26 mouse cellular contexts compared by ENCODE assay signal in the genomic region with DNA sequence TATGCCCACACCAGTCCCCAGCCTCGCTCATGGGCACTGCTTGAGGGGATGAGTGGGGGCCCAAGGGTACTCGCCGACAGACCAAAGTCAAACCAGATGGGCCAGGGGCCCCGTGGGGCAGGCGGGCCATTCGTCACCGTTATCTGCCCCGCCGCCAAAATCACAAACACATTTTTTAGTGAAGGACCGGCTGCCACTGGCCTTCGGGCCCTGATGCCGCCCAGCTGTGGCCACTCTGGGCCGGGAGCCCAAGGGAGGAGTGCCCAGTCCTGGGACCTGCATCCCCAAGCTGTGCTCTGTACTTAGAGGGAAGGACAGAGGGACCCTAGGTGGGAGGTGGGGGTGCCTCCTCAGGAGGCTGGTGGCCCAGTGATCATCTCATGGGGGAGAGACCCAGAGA. TPM values are rescaled to one million over a fixed set of nuclear protein-coding genes. Genes with fewer than 3 reads are reported as not detected.
DNase-seq lines count a peak whose midpoint lies in the region; ATAC-seq lines count a peak whose summit lies in the region.
"Had no signal": no experiment of that assay in that cellular context is flagged by ENCODE, and none has a peak within 500 bp of the region (broad histone marks: within the 10 kb centered on the region; RNA-seq: fewer than 3 reads in every experiment).

No protein-coding gene starts in this region.

- no peaks in the 10 kb centered on the region for H3K36me3 ChIP-seq in hindbrain, embryonic 16.5 days (ENCODE audit: control insufficient read depth, insufficient read depth, low read length)
- H3K36me3 ChIP-seq in hindbrain, embryonic 11.5 days (ENCODE audit: control insufficient read depth, insufficient read depth, low read length), result no peaks in the 10 kb centered on the region
- H3K36me3 ChIP-seq in neural tube, embryonic 15.5 days, result no peaks in the 10 kb centered on the region
- H3K36me3 ChIP-seq in neural tube, embryonic 11.5 days (ENCODE audit: control insufficient read depth, insufficient read depth, low read length), result no peaks in the 10 kb centered on the region
- H3K36me3 ChIP-seq: embryonic facial prominence, embryonic 12.5 days; heart, embryonic 13.5 days; midbrain, embryonic 10.5 days had no signal

- H3K9me3 ChIP-seq in hindbrain, embryonic 16.5 days (ENCODE audit: control insufficient read depth, low read length), result no peaks in the 10 kb centered on the region
- H3K9me3 ChIP-seq in hindbrain, embryonic 11.5 days (ENCODE audit: control insufficient read depth, low read length), result no peaks in the 10 kb centered on the region
- H3K9me3 ChIP-seq in neural tube, embryonic 15.5 days (replicated peaks), result no peaks in the 10 kb centered on the region
- H3K9me3 ChIP-seq in neural tube, embryonic 11.5 days (ENCODE audit: control insufficient read depth, low read length), result no peaks in the 10 kb centered on the region
- H3K9me3 ChIP-seq: embryonic facial prominence, embryonic 12.5 days; forebrain, embryonic 13.5 days; heart, embryonic 13.5 days; midbrain, embryonic 10.5 days had no signal

- H3K4me3 ChIP-seq in hindbrain, embryonic 16.5 days (ENCODE audit: low read length), result no peak overlapping the region
- no peak overlapping the region for H3K4me3 ChIP-seq in hindbrain, embryonic 11.5 days (ENCODE audit: low read depth, low read length)
- no peak overlapping the region for H3K4me3 ChIP-seq in neural tube, embryonic 15.5 days (replicated peaks)
- H3K4me3 ChIP-seq in neural tube, embryonic 11.5 days (ENCODE audit: low read depth, low read length), result no peak overlapping the region
- H3K4me3 ChIP-seq: embryonic facial prominence, embryonic 12.5 days; forebrain, embryonic 13.5 days; heart, embryonic 13.5 days; midbrain, embryonic 10.5 days had no signal

- H3K9ac ChIP-seq in hindbrain, embryonic 16.5 days (ENCODE audit: low read depth, low read length), result no peak overlapping the region
- H3K9ac ChIP-seq in hindbrain, embryonic 11.5 days (ENCODE audit: low read depth, low read length), result no peak overlapping the region
- H3K9ac ChIP-seq in neural tube, embryonic 15.5 days (replicated peaks), result no peak overlapping the region
- H3K9ac ChIP-seq in neural tube, embryonic 11.5 days (ENCODE audit: low read length), result no peak overlapping the region
- H3K9ac ChIP-seq: embryonic facial prominence, embryonic 12.5 days; forebrain, embryonic 13.5 days; heart, embryonic 13.5 days had no signal

- peak; percentile 37; the same call in 1 of the 2 replicates for ATAC-seq in hindbrain, embryonic 16.5 days
- ATAC-seq in hindbrain, embryonic 11.5 days (ENCODE audit: low FRiP score), result no peak
- ATAC-seq in neural tube, embryonic 15.5 days (ENCODE audit: low FRiP score), result no peak
- 0 out of 2 replicates have a peak, but pooled peaks have one; percentile 45 for ATAC-seq in neural tube, embryonic 11.5 days (ENCODE audit: insufficient read depth, low FRiP score, low TSS enrichment)
- ATAC-seq: activated CD4-positive, CD25-positive, alpha-beta regulatory T cell, adult 4 months; forebrain, embryonic 13.5 days had no signal

- DNase-seq in hindbrain, embryonic 11.5 days (ENCODE audit: low spot score), result no peak
- DNase-seq in neural tube, embryonic 10.5 days (ENCODE audit: extremely low spot score, low spot score), result peak; percentile 54
- DNase-seq in neural tube, embryonic 11.5 days (ENCODE audit: low spot score), result no peak
- DNase-seq in ovary, postnatal 10 days (ENCODE audit: low spot score), result no peak
- no peak for DNase-seq in gastrocnemius, adult 8-10 months (ENCODE audit: low spot score in 2 of 2)
- DNase-seq: adrenal gland, adult 8-10 months; cerebellum, adult 18-20 months; cerebellum, postnatal 14 days; gastrocnemius, postnatal 10 days; heart, postnatal 14 days; kidney, adult 11 months; layer of hippocampus, adult 9-11 months; retina, postnatal 1 day; right cerebral cortex, postnatal 25 days; spleen, adult 18-20 months; thymus, postnatal 25 days had no signal

- no peaks in the 10 kb centered on the region; the same call in 1 of the 2 replicates for H3K27me3 ChIP-seq in hindbrain, embryonic 16.5 days (replicated peaks; ENCODE audit: control insufficient read depth, insufficient read depth, low read length)
- peaks cover 4% of the 10 kb centered on the region; the same call in 1 of the 2 replicates for H3K27me3 ChIP-seq in hindbrain, embryonic 11.5 days (ENCODE audit: control insufficient read depth, insufficient read depth, low read length)
- H3K27me3 ChIP-seq in neural tube, embryonic 15.5 days (replicated peaks), result peaks cover 17% of the 10 kb centered on the region
- peaks cover 6% of the 10 kb centered on the region; the same call in 1 of the 2 replicates for H3K27me3 ChIP-seq in neural tube, embryonic 11.5 days (ENCODE audit: control insufficient read depth, insufficient read depth, low read length)

- no peak overlapping the region for H3K4me2 ChIP-seq in hindbrain, embryonic 16.5 days (ENCODE audit: low read length)
- no peak overlapping the region for H3K4me2 ChIP-seq in hindbrain, embryonic 11.5 days (replicated peaks; ENCODE audit: low read depth, low read length)
- H3K4me2 ChIP-seq in neural tube, embryonic 15.5 days, result no peak overlapping the region
- H3K4me2 ChIP-seq in neural tube, embryonic 11.5 days (ENCODE audit: low read depth), result no peak overlapping the region
- H3K4me2 ChIP-seq: embryonic facial prominence, embryonic 12.5 days; forebrain, embryonic 13.5 days; heart, embryonic 13.5 days had no signal

- no peak overlapping the region for H3K27ac ChIP-seq in hindbrain, embryonic 16.5 days (ENCODE audit: low read depth, low read length)
- no peak overlapping the region for H3K27ac ChIP-seq in hindbrain, embryonic 11.5 days (ENCODE audit: low read depth, low read length)
- H3K27ac ChIP-seq in neural tube, embryonic 15.5 days (replicated peaks), result no peak overlapping the region
- no peak overlapping the region for H3K27ac ChIP-seq in neural tube, embryonic 11.5 days (ENCODE audit: low read depth, low read length)
- H3K27ac ChIP-seq: embryonic facial prominence, embryonic 12.5 days; forebrain, embryonic 13.5 days; heart, embryonic 13.5 days; kidney, postnatal 0 days had no signal

- WGBS in hindbrain, embryonic 16.5 days, result 54% methylated on average over 13 of the region's 13 CpGs
- WGBS in hindbrain, embryonic 11.5 days, result 47% methylated on average over 13 of the region's 13 CpGs
- WGBS in neural tube, embryonic 15.5 days, result 47% methylated on average over 13 of the region's 13 CpGs
- WGBS in neural tube, embryonic 11.5 days, result 49% methylated on average over 13 of the region's 13 CpGs

- no peaks in the 10 kb centered on the region for H3K4me1 ChIP-seq in hindbrain, embryonic 16.5 days (ENCODE audit: control insufficient read depth, insufficient read depth, low read depth, low read length)
- peaks cover 6% of the 10 kb centered on the region; the same call in 1 of the 2 replicates for H3K4me1 ChIP-seq in hindbrain, embryonic 11.5 days (replicated peaks; ENCODE audit: control insufficient read depth, insufficient read depth, low read length)
- H3K4me1 ChIP-seq in neural tube, embryonic 15.5 days, result peaks cover 4% of the 10 kb centered on the region; the same call in 1 of the 2 replicates
- peaks cover 12% of the 10 kb centered on the region for H3K4me1 ChIP-seq in neural tube, embryonic 11.5 days (ENCODE audit: control insufficient read depth, insufficient read depth, low read length)

RNA-seq across cellular contexts. Expression of a gene that starts 10.5 kb away (rescaled TPM):
- polyA plus RNA-seq in hindbrain, embryonic 16.5 days (2015; fragmentation: Nextera tagmentation; extraction: Ambion mirVana), result 9.6 and 9.7 TPM in 2 replicates
- polyA plus RNA-seq in hindbrain, embryonic 11.5 days (2014; fragmentation: Nextera tagmentation; extraction: Ambion mirVana), result 8.9 and 9.5 TPM in 2 replicates
- polyA plus RNA-seq in neural tube, embryonic 15.5 days (2015; fragmentation: Nextera tagmentation; extraction: Ambion mirVana), result 10.1 and 11.5 TPM in 2 replicates
- 9.5 and 11.4 TPM in 2 replicates for polyA plus RNA-seq in neural tube, embryonic 11.5 days (2014; fragmentation: Nextera tagmentation; extraction: Ambion mirVana)
- total RNA-seq in gastrocnemius, adult 8-10 months (2022), result not detected
- total RNA-seq: adrenal gland, adult 8-10 months; gastrocnemius, postnatal 10 days; granulocyte monocyte progenitor cell, adult 5-6 weeks; liver, adult 2 months had no signal
- polyA plus RNA-seq: activated CD4-positive, CD25-positive, alpha-beta regulatory T cell, adult 4 months; liver, adult 2 months had no signal

RNA-seq across cellular contexts. Expression of a gene that starts 14.5 kb away (rescaled TPM):
- polyA plus RNA-seq in hindbrain, embryonic 16.5 days (2015; fragmentation: Nextera tagmentation; extraction: Ambion mirVana), result 18.7 and 22.6 TPM in 2 replicates
- 3.9 and 6.0 TPM in 2 replicates for polyA plus RNA-seq in hindbrain, embryonic 11.5 days (2014; fragmentation: Nextera tagmentation; extraction: Ambion mirVana)
- polyA plus RNA-seq in neural tube, embryonic 15.5 days (2015; fragmentation: Nextera tagmentation; extraction: Ambion mirVana), result 14.0 and 21.3 TPM in 2 replicates
- 3.6 and 3.8 TPM in 2 replicates for polyA plus RNA-seq in neural tube, embryonic 11.5 days (2014; fragmentation: Nextera tagmentation; extraction: Ambion mirVana)
- under 1 TPM in 3 of 4 experiments, not detected in 1; 0.29 to 0.48 (median 0.47) TPM for total RNA-seq in gastrocnemius, adult 8-10 months (2022)
- total RNA-seq: liver, adult 2 months had no signal
- polyA plus RNA-seq: activated CD4-positive, CD25-positive, alpha-beta regulatory T cell, adult 4 months; liver, adult 2 months had no signal

RNA-seq across cellular contexts. Expression of a gene that starts 18.0 kb away (rescaled TPM):
- polyA plus RNA-seq in hindbrain, embryonic 16.5 days (2015; fragmentation: Nextera tagmentation; extraction: Ambion mirVana), result 230 and 249 TPM in 2 replicates
- 63.4 and 64.4 TPM in 2 replicates for polyA plus RNA-seq in hindbrain, embryonic 11.5 days (2014; fragmentation: Nextera tagmentation; extraction: Ambion mirVana)
- polyA plus RNA-seq in neural tube, embryonic 15.5 days (2015; fragmentation: Nextera tagmentation; extraction: Ambion mirVana), result 185 and 216 TPM in 2 replicates
- polyA plus RNA-seq in neural tube, embryonic 11.5 days (2014; fragmentation: Nextera tagmentation; extraction: Ambion mirVana), result 68.6 and 79.8 TPM in 2 replicates
- 1 to 10 TPM; 1.7 to 2.7 (median 2.3) TPM for total RNA-seq in gastrocnemius, adult 8-10 months (2022)

RNA-seq across cellular contexts. Expression of a gene that starts 21.3 kb away (rescaled TPM):
- 0.89 and 0.90 TPM in 2 replicates for polyA plus RNA-seq in hindbrain, embryonic 16.5 days (2015; fragmentation: Nextera tagmentation; extraction: Ambion mirVana)
- polyA plus RNA-seq in hindbrain, embryonic 11.5 days (2014; fragmentation: Nextera tagmentation; extraction: Ambion mirVana), result 6.4 and 7.4 TPM in 2 replicates
- polyA plus RNA-seq in neural tube, embryonic 15.5 days (2015; fragmentation: Nextera tagmentation; extraction: Ambion mirVana), result 1.2 and 1.9 TPM in 2 replicates
- polyA plus RNA-seq in neural tube, embryonic 11.5 days (2014; fragmentation: Nextera tagmentation; extraction: Ambion mirVana), result 3.8 and 5.3 TPM in 2 replicates
- total RNA-seq in gastrocnemius, adult 8-10 months (2022), result 1 to 10 TPM; 3.0 to 5.8 (median 3.9) TPM
- total RNA-seq: adrenal gland, adult 8-10 months; granulocyte monocyte progenitor cell, adult 5-6 weeks; liver, adult 2 months had no signal
- polyA plus RNA-seq: activated CD4-positive, CD25-positive, alpha-beta regulatory T cell, adult 4 months had no signal

Comparison
In these comparisons a context has a peak if more than half of its experiments do, and no peak if none do; other contexts are left out.
1. ATAC-seq: peak in hindbrain, embryonic 16.5 days (single experiment) and neural tube, embryonic 11.5 days (single experiment); none in hindbrain, embryonic 11.5 days (single experiment) and neural tube, embryonic 15.5 days (single experiment).